Mouse (Mus musculus): ENCODE data around the gene Oca2. TPM values are rescaled to one million over a fixed set of nuclear protein-coding genes. Genes with fewer than 3 reads are reported as not detected.

The Oca2 gene
- total and polyA plus RNA-seq, 3 experiments: 0.38 TPM; not detected in 2

- H3K27ac ChIP-seq (ENCODE audit: insufficient read depth, low read depth): no peak overlapping the region
- H3K4me1 ChIP-seq (ENCODE audit: control insufficient read depth in 1 of 2, insufficient read depth in 2 of 2): peaks cover 0 to 8% of the 10 kb centered on the region in 2 experiments; a peak in 2 of 4 replicates
- in situ Hi-C loops (cut with MboI; ENCODE audit: low pct_ligation_motif_present, low pct_unique_long_range_greater_than_20kb, low sequenced_read_pairs): no loop called here
- no peak for DNase-seq (ENCODE audit: extremely low read depth)
- H3K4me3 ChIP-seq (replicated peaks in 1 of 3; ENCODE audit: low read depth in 2 of 3, low read length in 2 of 3, poor library complexity in 1 of 3): no peak overlapping the region
- no peaks in the 10 kb centered on the region for H3K27me3 ChIP-seq (replicated peaks)
- H3K79me2 ChIP-seq (replicated peaks; ENCODE audit: control insufficient read depth, extremely low read depth, insufficient read depth, poor library complexity, severe bottlenecking): no peaks in the 10 kb centered on the region
- H3K4me2 ChIP-seq (ENCODE audit: insufficient read depth, low read depth, poor library complexity, severe bottlenecking): no peak overlapping the region
- H3K36me3 ChIP-seq (replicated peaks in 1 of 2; ENCODE audit: control insufficient read depth in 1 of 2, insufficient read depth in 1 of 2, low read length in 1 of 2): peaks cover 27 to 62% of the 10 kb centered on the region in 2 experiments
- dilution Hi-C loops (cut with MboI; ENCODE audit: extremely low pct_ligation_motif_present, extremely low pct_unique_long_range_greater_than_20kb, low sequenced_read_pairs): no loop called here
- no peak overlapping the region for H3K9ac ChIP-seq (ENCODE audit: insufficient read depth, low read depth)
- no peak for TF ChIP-seq GABPA (IDR thresholded peaks at IDR 0.05; ENCODE audit: insufficient replicate concordance, low read depth, low read length)
- no peak for TF ChIP-seq IRF4 (IDR thresholded peaks at IDR 0.05; ENCODE audit: low read depth, low read length)
- TF ChIP-seq TBP (conservative IDR thresholded peaks at IDR 0.05; ENCODE audit: low read depth, low read length): no peak
- no peak for TF ChIP-seq JUND (conservative IDR thresholded peaks at IDR 0.05; ENCODE audit: low read depth, low read length)
- TF ChIP-seq POLR2AphosphoS2 (IDR thresholded peaks at IDR 0.05; ENCODE audit: low read depth, low read length): no peak
- no peak for TF ChIP-seq EP300 (IDR thresholded peaks at IDR 0.05; ENCODE audit: low read length)
- no peak for TF ChIP-seq NRF1 (IDR thresholded peaks at IDR 0.05; ENCODE audit: low read depth, low read length)
- TF ChIP-seq USF2 (conservative IDR thresholded peaks at IDR 0.05; ENCODE audit: low read depth, low read length): no peak
- TF ChIP-seq E2F4 (IDR thresholded peaks at IDR 0.05; ENCODE audit: insufficient replicate concordance, low read depth, low read length): no peak
- no peak for TF ChIP-seq ZC3H11A (IDR thresholded peaks at IDR 0.05; ENCODE audit: low read depth, low read length)
- TF ChIP-seq USF1 (IDR thresholded peaks at IDR 0.05; ENCODE audit: low read depth, low read length): no peak
- no peak for TF ChIP-seq MAFK (IDR thresholded peaks at IDR 0.05; ENCODE audit: insufficient replicate concordance, low read length)
- TF ChIP-seq RCOR1 (conservative IDR thresholded peaks at IDR 0.05; ENCODE audit: low read depth, low read length): no peak
- no peak for TF ChIP-seq ZKSCAN1 (IDR thresholded peaks at IDR 0.05; ENCODE audit: borderline replicate concordance, low read depth, low read length)
- no peak for TF ChIP-seq ZMIZ1 (IDR thresholded peaks at IDR 0.05; ENCODE audit: low read depth, low read length)
- TF ChIP-seq MEF2A (IDR thresholded peaks at IDR 0.05; ENCODE audit: borderline replicate concordance, low read depth, low read length): no peak
- H3K9me3 ChIP-seq (replicated peaks; ENCODE audit: low read length): no peaks in the 10 kb centered on the region
Observed at GRCm38 (mm10) chr7:56191661-56192060, 47.9 kb upstream of the Oca2 start.

GRCm38 (mm10) chr7:56201483-56202218, 37.9 kb upstream of the Oca2 start:
- peaks cover 18 to 56% of the 10 kb centered on the region in 2 experiments for H3K4me1 ChIP-seq (ENCODE audit: control insufficient read depth in 1 of 2, insufficient read depth in 2 of 2)
- H3K36me3 ChIP-seq (replicated peaks in 1 of 2; ENCODE audit: control insufficient read depth in 1 of 2, insufficient read depth in 1 of 2, low read length in 1 of 2): peaks cover 35 to 64% of the 10 kb centered on the region in 2 experiments
- no peak overlapping the region for H3K4me3 ChIP-seq (replicated peaks in 1 of 3; ENCODE audit: low read depth in 2 of 3, low read length in 2 of 3, poor library complexity in 1 of 3)
- H3K9me3 ChIP-seq (replicated peaks; ENCODE audit: low read length): no peaks in the 10 kb centered on the region
- H3K79me2 ChIP-seq (replicated peaks; ENCODE audit: control insufficient read depth, extremely low read depth, insufficient read depth, poor library complexity, severe bottlenecking): no peaks in the 10 kb centered on the region
- no peak overlapping the region for H3K4me2 ChIP-seq (ENCODE audit: insufficient read depth, low read depth, poor library complexity, severe bottlenecking)
- H3K9ac ChIP-seq (ENCODE audit: insufficient read depth, low read depth): no peak overlapping the region
- H3K27ac ChIP-seq (ENCODE audit: insufficient read depth, low read depth): no peak overlapping the region
- DNase-seq (ENCODE audit: extremely low read depth): peak; percentile 35
- in situ Hi-C loops (cut with MboI; ENCODE audit: low pct_ligation_motif_present, low pct_unique_long_range_greater_than_20kb, low sequenced_read_pairs): no loop called here
- H3K27me3 ChIP-seq (replicated peaks): no peaks in the 10 kb centered on the region
- dilution Hi-C loops (cut with MboI; ENCODE audit: extremely low pct_ligation_motif_present, extremely low pct_unique_long_range_greater_than_20kb, low sequenced_read_pairs): no loop called here
- TF ChIP-seq ZC3H11A (IDR thresholded peaks at IDR 0.05; ENCODE audit: low read depth, low read length) (no peak), SIN3A (IDR thresholded peaks at IDR 0.05; ENCODE audit: low read length) (0 out of 2 replicates have a peak, but pooled peaks have one; percentile 29), ZKSCAN1 (IDR thresholded peaks at IDR 0.05; ENCODE audit: borderline replicate concordance, low read depth, low read length) (no peak), UBTF (IDR thresholded peaks at IDR 0.05; ENCODE audit: low read depth, low read length) (no peak), BHLHE40 (IDR thresholded peaks at IDR 0.05; ENCODE audit: low read depth, low read length) (peak; percentile 25; the same call in 1 of the 2 replicates), POLR2AphosphoS2 (IDR thresholded peaks at IDR 0.05; ENCODE audit: low read depth, low read length) (no peak), MEF2A (IDR thresholded peaks at IDR 0.05; ENCODE audit: borderline replicate concordance, low read depth, low read length) (0 out of 2 replicates have a peak, but pooled peaks have one; percentile 23), EP300 (IDR thresholded peaks at IDR 0.05; ENCODE audit: low read length) (peak; percentile 59), NRF1 (IDR thresholded peaks at IDR 0.05; ENCODE audit: low read depth, low read length) (no peak), ELF1 (IDR thresholded peaks at IDR 0.05; ENCODE audit: low read depth, low read length) (peak; percentile 65), ZMIZ1 (IDR thresholded peaks at IDR 0.05; ENCODE audit: low read depth, low read length) (no peak), KAT2A (IDR thresholded peaks at IDR 0.05; ENCODE audit: insufficient replicate concordance, low read length) (no peak), POLR2A (IDR thresholded peaks at IDR 0.05; ENCODE audit: low read depth, low read length) (no peak), ETS1 (conservative IDR thresholded peaks at IDR 0.05; ENCODE audit: low read depth, low read length) (peak; percentile 36; the same call in 1 of the 2 replicates), USF2 (conservative IDR thresholded peaks at IDR 0.05; ENCODE audit: low read depth, low read length) (no peak), JUN (IDR thresholded peaks at IDR 0.05; ENCODE audit: insufficient read depth, low read depth, low read length) (no peak), HCFC1 (IDR thresholded peaks at IDR 0.05; ENCODE audit: low read depth, low read length) (no peak; the same call in 1 of the 2 replicates), CHD1 (IDR thresholded peaks at IDR 0.05; ENCODE audit: low read depth, low read length) (no peak), TBP (conservative IDR thresholded peaks at IDR 0.05; ENCODE audit: low read depth, low read length) (no peak), RCOR1 (conservative IDR thresholded peaks at IDR 0.05; ENCODE audit: low read depth, low read length) (no peak), TCF12 (IDR thresholded peaks at IDR 0.05; ENCODE audit: low read depth, low read length) (peak; percentile 66), JUND (conservative IDR thresholded peaks at IDR 0.05; ENCODE audit: low read depth, low read length) (no peak), PAX5 (IDR thresholded peaks at IDR 0.05; ENCODE audit: low read length) (no peak)

All from CH12.LX (cell line).